Mouse (Mus musculus): Measurements from ENCODE around the gene Etnppl.

Etnppl gene

GRCm38 (mm10) chr3:130677671-130678460 is 60.6 kb downstream of the Etnppl start:
- no peak for DNase-seq (ENCODE audit: low spot score in 2 of 2)

GRCm38 (mm10) chr3:130681226-130681625 is 64.0 kb downstream of the Etnppl start:
- DNase-seq (ENCODE audit: low spot score in 2 of 2), result no peak

- DNase-seq (ENCODE audit: low spot score in 2 of 2), result no peak
These were observed 64.9 kb downstream of the Etnppl start for GRCm38 (mm10) chr3:130682183-130682582.

- DNase-seq (ENCODE audit: low spot score in 2 of 2), result no peak
These were observed 66.6 kb downstream of the Etnppl start for GRCm38 (mm10) chr3:130683836-130684235.

- DNase-seq (ENCODE audit: low spot score in 2 of 2), result no peak
These were observed 67.2 kb downstream of the Etnppl start for GRCm38 (mm10) chr3:130684276-130685013.

GRCm38 (mm10) chr3:130685014-130685366 is 67.7 kb downstream of the Etnppl start:
- no peak for DNase-seq (ENCODE audit: low spot score in 2 of 2)

GRCm38 (mm10) chr3:130687051-130687450 is 69.8 kb downstream of the Etnppl start:
- DNase-seq (ENCODE audit: low spot score in 2 of 2), result no peak

Data from right cerebral cortex, adult 2 months (tissue).